Mouse (Mus musculus) cerebellum, adult 2 months (tissue): Measurements from ENCODE around the gene Socs1.

Experiments
- CTCF ChIP-seq: fragments of 200-500 bp; IDR thresholded peaks from 2 replicates; pipeline ENCODE4 v1.5.1; 2011; ENCODE audit warnings: low read depth, mild to moderate bottlenecking, control low read depth, low read length, moderate library complexity, borderline replicate concordance; ENCODE audit not compliant: insufficient read depth
- POLR2A ChIP-seq: fragments of 200-500 bp; IDR thresholded peaks from 2 replicates; pipeline ENCODE4 v1.6.1; 2011; ENCODE audit warnings: low read length, control low read depth, borderline replicate concordance; ENCODE audit not compliant: insufficient read depth

DNA sequence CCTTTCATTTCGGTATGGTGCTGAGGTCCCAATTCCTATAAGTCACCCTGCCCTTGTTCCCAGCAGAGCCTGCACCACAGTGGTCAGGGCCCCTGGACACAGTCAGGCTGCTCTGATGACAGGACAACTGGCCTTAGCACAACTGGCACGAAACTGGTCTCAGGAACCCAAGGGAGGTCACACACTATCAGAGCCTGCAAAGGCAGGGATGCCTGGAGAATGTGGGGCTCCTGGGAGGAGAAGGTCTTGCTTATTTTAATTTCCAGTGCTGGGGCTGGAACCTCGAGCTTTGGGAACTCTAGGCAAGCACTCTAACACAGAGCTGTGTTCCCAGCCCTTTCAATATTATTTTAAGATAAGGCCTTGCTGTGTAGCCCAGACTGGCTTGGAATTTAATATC lies 34.6 kb upstream of the Socs1 start:
- TF ChIP-seq CTCF (no peak), POLR2A (no peak)
